Mouse (Mus musculus) lung, postnatal 0 days (tissue): ENCODE results near the gene Ralgapa2.

ENCODE experiments used
- CTCF ChIP-seq: IDR thresholded peaks from 2 replicates; pipeline ENCODE4 v1.5.1; 2016; ENCODE audit warnings: antibody characterized with exemption, mild to moderate bottlenecking
- EP300 ChIP-seq: IDR thresholded peaks from 2 replicates; pipeline ENCODE4 v1.6.1; 2016; ENCODE audit warnings: antibody characterized with exemption, mild to moderate bottlenecking, control low read depth

DNA sequence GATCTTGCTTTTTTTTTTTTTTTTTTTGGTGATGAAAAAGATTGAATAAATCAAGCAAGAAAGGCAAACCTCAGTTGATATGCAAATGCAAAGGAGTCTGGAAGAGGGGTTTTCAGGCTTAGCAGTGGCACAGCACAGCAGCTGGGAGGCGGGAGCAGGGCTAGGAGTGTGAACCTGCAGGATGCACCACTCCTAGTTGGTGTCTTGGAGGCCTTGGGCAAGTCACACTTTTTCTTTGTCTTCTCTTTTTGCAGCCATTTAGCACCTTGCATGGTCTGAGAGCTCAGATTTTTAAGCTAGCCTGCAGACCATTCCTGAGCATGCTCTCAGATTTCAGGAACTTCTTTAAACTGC lies 231.2 kb downstream of the Ralgapa2 start:
- TF ChIP-seq EP300 = no peak
- TF ChIP-seq CTCF = no peak
